Mouse (Mus musculus): ENCODE results near the gene Paqr6. TPM values are rescaled to one million over a fixed set of nuclear protein-coding genes. Genes with fewer than 3 reads are reported as not detected.

The Paqr6 gene
- 3.2 and 4.2 TPM in 2 replicates for polyA plus RNA-seq (2015; fragmentation: Nextera tagmentation; extraction: Ambion mirVana)

DNA sequence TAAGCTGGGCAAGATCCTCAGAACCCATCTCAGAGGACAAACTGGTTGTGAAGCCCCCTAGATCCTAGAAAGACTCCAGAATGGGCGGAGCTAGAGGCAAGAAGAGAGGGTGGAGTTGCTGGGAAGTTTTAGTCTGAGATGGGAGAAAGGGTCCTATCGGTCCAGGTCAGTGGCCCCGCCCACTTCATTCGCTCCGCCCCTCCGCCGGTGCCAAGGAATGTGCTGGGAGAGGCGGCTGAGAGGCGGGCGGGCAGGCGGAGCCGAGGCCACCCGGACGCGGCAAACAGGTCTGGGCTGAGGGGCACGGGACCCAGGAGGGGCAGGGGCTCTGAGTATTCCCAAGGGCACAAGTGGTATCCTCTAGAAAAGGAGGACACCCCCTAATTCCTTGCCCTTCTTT, at the start of gene Paqr6:
TSS of gene Paqr6 (plus strand) at position 248 of the 400 bp plus-strand sequence.
- peak within 1 kb of the TSS; percentile 58 for H3K4me2 ChIP-seq (ENCODE audit: low read depth, low read length)
- H3K9ac ChIP-seq (ENCODE audit: low read length), result peak within 1 kb of the TSS; percentile 55
- peaks cover 22% of the 10 kb centered on the region for H3K36me3 ChIP-seq (ENCODE audit: control insufficient read depth, insufficient read depth)
- no peaks in the 10 kb centered on the region for H3K9me3 ChIP-seq (replicated peaks; ENCODE audit: control insufficient read depth, low read length)
- peaks cover 13% of the 10 kb centered on the region for H3K27me3 ChIP-seq (ENCODE audit: control insufficient read depth, insufficient read depth, low read length)
- peak within 1 kb of the TSS; percentile 28 for H3K4me3 ChIP-seq (ENCODE audit: low read length)
- H3K4me1 ChIP-seq (ENCODE audit: control insufficient read depth, insufficient read depth, low read length), result peaks cover 19% of the 10 kb centered on the region
- H3K27ac ChIP-seq (ENCODE audit: low read length), result no peak within 1 kb of the TSS
- ATAC-seq (replicated peaks; ENCODE audit: extremely low read depth, insufficient read depth, low FRiP score), result peak; percentile 38; the same call in 1 of the 2 replicates
- WGBS, result 5% methylated on average over 16 of the region's 16 CpGs

DNA sequence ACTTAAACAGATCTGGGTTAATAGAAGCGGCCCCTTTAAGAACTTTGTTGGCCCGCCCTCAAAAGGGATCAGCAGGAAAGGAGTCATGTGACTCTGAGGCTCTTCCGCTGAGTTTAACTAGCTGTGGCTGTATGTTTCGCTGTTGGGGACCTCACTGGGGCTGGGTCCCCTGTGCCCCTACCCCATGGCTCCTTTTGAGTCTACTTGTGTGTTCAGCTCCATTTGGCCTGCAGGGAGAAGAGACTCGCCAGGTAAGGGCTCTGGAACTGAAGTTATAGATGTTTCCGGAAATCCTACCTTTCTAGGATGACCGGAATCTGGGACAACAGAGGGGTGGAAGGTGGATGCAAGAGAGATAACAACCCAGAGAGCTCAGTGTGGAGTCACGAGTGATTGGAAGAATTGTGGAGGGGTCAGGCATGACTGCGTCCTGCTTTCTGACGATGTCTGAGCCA, 39.4 kb upstream of the Paqr6 start, which contains the start of gene Glmp:
TSS of gene Glmp (plus strand) at position 73 of the 455 bp plus-strand sequence.
- H3K4me2 ChIP-seq (ENCODE audit: low read depth, low read length), result peak within 1 kb of the TSS; percentile 82
- peaks cover 9% of the 10 kb centered on the region for H3K4me1 ChIP-seq (ENCODE audit: control insufficient read depth, insufficient read depth, low read length)
- no peaks in the 10 kb centered on the region for H3K27me3 ChIP-seq (ENCODE audit: control insufficient read depth, insufficient read depth, low read length)
- peak within 1 kb of the TSS; percentile 83 for H3K9ac ChIP-seq (ENCODE audit: low read length)
- WGBS, result under 1% methylated on average over 10 of the region's 10 CpGs
- H3K9me3 ChIP-seq (replicated peaks; ENCODE audit: control insufficient read depth, low read length), result no peaks in the 10 kb centered on the region
- peak; percentile 75 for ATAC-seq (replicated peaks; ENCODE audit: extremely low read depth, insufficient read depth, low FRiP score)
- peak within 1 kb of the TSS; percentile 84 for H3K4me3 ChIP-seq (ENCODE audit: low read length)
- H3K27ac ChIP-seq (ENCODE audit: low read length), result peak within 1 kb of the TSS; percentile 34
- H3K36me3 ChIP-seq (ENCODE audit: control insufficient read depth, insufficient read depth), result peaks cover 39% of the 10 kb centered on the region

DNA sequence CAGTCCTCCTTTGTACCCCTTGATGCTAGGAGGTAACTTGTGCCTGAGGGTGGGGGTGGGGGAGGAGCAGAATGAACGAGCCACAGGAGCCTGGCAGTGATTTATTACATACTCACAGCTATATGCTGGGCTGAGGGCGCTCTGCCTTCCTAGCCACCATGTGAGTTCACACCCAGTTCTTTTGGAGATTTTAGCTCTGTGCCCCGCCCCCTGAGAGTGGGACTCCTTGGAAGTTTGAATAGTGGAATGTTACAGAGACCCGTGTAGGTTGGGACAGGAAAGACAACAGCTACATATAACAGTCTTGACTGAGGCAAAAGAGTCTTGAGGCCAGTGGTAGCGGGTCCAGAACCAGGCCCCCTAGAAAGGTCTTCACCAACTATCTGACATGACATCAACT, 35.4 kb upstream of the Paqr6 start:
- H3K36me3 ChIP-seq (ENCODE audit: control insufficient read depth, insufficient read depth), result peaks cover 10% of the 10 kb centered on the region; the same call in 1 of the 2 replicates
- no peak overlapping the region for H3K27ac ChIP-seq (ENCODE audit: low read length)
- no peaks in the 10 kb centered on the region for H3K9me3 ChIP-seq (replicated peaks; ENCODE audit: control insufficient read depth, low read length)
- no peak overlapping the region for H3K4me2 ChIP-seq (ENCODE audit: low read depth, low read length)
- H3K27me3 ChIP-seq (ENCODE audit: control insufficient read depth, insufficient read depth, low read length), result no peaks in the 10 kb centered on the region
- WGBS, result 82% methylated on average over 5 of the region's 5 CpGs
- H3K4me3 ChIP-seq (ENCODE audit: low read length), result no peak overlapping the region
- no peak overlapping the region for H3K9ac ChIP-seq (ENCODE audit: low read length)
- ATAC-seq (replicated peaks; ENCODE audit: extremely low read depth, insufficient read depth, low FRiP score), result no peak
- H3K4me1 ChIP-seq (ENCODE audit: control insufficient read depth, insufficient read depth, low read length), result peaks cover 9% of the 10 kb centered on the region

DNA sequence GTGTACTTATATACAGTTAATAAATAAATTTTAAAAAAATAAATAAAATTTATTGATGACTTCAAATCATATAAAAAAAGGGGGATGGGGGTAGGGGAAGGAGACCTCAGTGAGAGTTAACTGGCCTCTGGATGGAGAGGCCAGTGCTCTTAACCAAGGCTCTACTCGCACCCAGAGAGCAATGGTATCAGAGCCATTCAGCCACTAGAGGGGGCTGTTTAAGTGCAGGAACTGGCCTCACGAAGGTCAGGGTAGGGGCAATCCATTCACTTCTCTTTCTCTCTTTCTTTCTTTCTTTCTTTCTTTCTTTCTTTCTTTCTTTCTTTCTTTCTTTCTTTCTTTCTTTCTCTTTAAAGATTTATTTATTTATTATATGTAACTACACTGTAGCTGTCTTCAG, 33.1 kb upstream of the Paqr6 start:
- Histone ChIP-seq H3K4me2 (ENCODE audit: low read depth, low read length) (no peak overlapping the region), H3K27ac (ENCODE audit: low read length) (no peak overlapping the region), H3K9ac (ENCODE audit: low read length) (no peak overlapping the region), H3K27me3 (ENCODE audit: control insufficient read depth, insufficient read depth, low read length) (no peaks in the 10 kb centered on the region), H3K4me3 (ENCODE audit: low read length) (no peak overlapping the region), H3K9me3 (replicated peaks; ENCODE audit: control insufficient read depth, low read length) (no peaks in the 10 kb centered on the region), H3K36me3 (ENCODE audit: control insufficient read depth, insufficient read depth) (peaks cover 10% of the 10 kb centered on the region; the same call in 1 of the 2 replicates), H3K4me1 (ENCODE audit: control insufficient read depth, insufficient read depth, low read length) (peaks cover 5% of the 10 kb centered on the region)
- WGBS, result 29% methylated on average over 2 of the region's 2 CpGs
- ATAC-seq (replicated peaks; ENCODE audit: extremely low read depth, insufficient read depth, low FRiP score), result no peak

DNA sequence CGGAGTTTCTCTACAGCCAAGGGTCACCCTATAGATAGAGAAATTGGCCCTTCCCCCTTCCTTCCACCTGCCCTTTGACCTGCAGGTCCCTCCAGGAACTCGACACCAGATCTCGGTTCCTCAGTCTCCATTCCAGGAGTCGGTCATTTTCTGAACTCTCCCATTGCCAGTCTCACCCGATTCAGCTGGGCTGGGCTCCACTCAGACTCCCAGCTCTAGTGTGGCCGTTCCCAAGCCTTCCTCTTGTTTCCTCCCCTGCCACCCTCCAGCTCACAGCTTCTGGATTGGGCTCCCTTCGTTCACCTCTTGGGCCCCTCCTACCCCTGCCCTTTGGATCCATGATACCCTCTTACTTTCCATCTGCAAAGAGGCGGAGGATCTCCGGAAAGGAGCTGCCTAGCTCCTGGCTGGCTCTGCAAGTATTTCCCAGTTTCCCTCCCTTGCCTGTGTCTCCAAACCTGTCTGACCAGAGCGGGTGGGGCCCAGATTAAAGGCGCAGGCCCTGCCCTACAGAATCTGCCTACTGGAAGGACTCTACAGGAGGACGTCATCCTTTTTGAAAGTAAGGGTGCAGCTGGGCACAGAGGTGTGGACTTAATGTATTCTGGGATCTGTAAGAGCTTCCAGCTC, 30.2 kb upstream of the Paqr6 start:
- 54% methylated on average over 12 of the region's 12 CpGs for WGBS

GRCm38 (mm10) chr3:88334902-88335435, 29.4 kb upstream of the Paqr6 start:
- Histone ChIP-seq H3K36me3 (ENCODE audit: control insufficient read depth, insufficient read depth) (no peaks in the 10 kb centered on the region), H3K9me3 (replicated peaks; ENCODE audit: control insufficient read depth, low read length) (no peaks in the 10 kb centered on the region), H3K4me3 (ENCODE audit: low read length) (peak overlapping the region; percentile 87), H3K27me3 (ENCODE audit: control insufficient read depth, insufficient read depth, low read length) (no peaks in the 10 kb centered on the region), H3K9ac (ENCODE audit: low read length) (peak overlapping the region; percentile 84), H3K4me1 (ENCODE audit: control insufficient read depth, insufficient read depth, low read length) (peaks cover 23% of the 10 kb centered on the region), H3K27ac (ENCODE audit: low read length) (peak overlapping the region; percentile 96), H3K4me2 (ENCODE audit: low read depth, low read length) (peak overlapping the region; percentile 65)
- WGBS, result 39% methylated on average over 3 of the region's 3 CpGs
- ATAC-seq (replicated peaks; ENCODE audit: extremely low read depth, insufficient read depth, low FRiP score), result no peak

More for the DNA sequence above, 30.2 kb upstream of the Paqr6 start:
- H3K9me3 ChIP-seq (replicated peaks; ENCODE audit: control insufficient read depth, low read length), result no peaks in the 10 kb centered on the region
- H3K4me1 ChIP-seq (ENCODE audit: control insufficient read depth, insufficient read depth, low read length), result peaks cover 23% of the 10 kb centered on the region
- no peak for ATAC-seq (replicated peaks; ENCODE audit: extremely low read depth, insufficient read depth, low FRiP score)
- peak overlapping the region; percentile 65; the same call in 1 of the 2 replicates for H3K4me2 ChIP-seq (ENCODE audit: low read depth, low read length)
- H3K4me3 ChIP-seq (ENCODE audit: low read length), result no peak overlapping the region
- peaks cover 4% of the 10 kb centered on the region; the same call in 1 of the 2 replicates for H3K36me3 ChIP-seq (ENCODE audit: control insufficient read depth, insufficient read depth)
- no peak overlapping the region for H3K9ac ChIP-seq (ENCODE audit: low read length)
- no peaks in the 10 kb centered on the region for H3K27me3 ChIP-seq (ENCODE audit: control insufficient read depth, insufficient read depth, low read length)
- no peak overlapping the region for H3K27ac ChIP-seq (ENCODE audit: low read length)

DNA sequence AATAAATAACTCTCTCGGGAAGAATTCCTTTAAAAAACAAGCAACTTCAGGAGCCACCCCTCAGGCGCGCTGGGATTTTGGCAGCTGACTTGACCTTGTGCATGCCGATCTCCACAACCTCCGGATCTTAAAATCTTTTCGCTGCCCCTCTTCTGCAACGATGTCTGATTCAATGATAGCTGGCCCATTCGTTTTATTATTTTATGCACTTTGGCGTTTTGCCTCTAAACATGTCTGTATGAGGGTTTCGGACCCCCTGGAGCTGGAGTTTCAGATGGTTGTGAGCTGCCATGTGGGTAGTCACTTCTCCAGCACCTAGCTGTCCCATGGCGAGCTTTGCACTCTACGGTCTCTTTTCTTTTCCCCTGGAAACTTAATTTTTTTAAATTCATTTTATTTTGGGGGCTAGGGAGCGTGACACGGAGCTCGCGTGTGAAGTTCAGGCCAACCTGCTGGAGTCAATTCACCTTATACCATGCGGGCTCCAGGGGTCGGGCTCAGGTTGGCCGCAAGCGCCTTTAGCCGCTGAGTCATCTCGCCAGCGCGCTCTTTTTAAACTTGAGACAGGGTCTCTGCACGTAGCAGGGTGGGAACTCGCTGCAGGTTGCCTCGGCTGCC, 28.8 kb upstream of the Paqr6 start:
- peak overlapping the region; percentile 84 for H3K9ac ChIP-seq (ENCODE audit: low read length)
- peak overlapping the region; percentile 87 for H3K4me3 ChIP-seq (ENCODE audit: low read length)
- ATAC-seq (replicated peaks; ENCODE audit: extremely low read depth, insufficient read depth, low FRiP score), result peak; percentile 47
- H3K36me3 ChIP-seq (ENCODE audit: control insufficient read depth, insufficient read depth), result no peaks in the 10 kb centered on the region
- peak overlapping the region; percentile 96 for H3K27ac ChIP-seq (ENCODE audit: low read length)
- peak overlapping the region; percentile 65 for H3K4me2 ChIP-seq (ENCODE audit: low read depth, low read length)
- H3K27me3 ChIP-seq (ENCODE audit: control insufficient read depth, insufficient read depth, low read length), result no peaks in the 10 kb centered on the region
- H3K9me3 ChIP-seq (replicated peaks; ENCODE audit: control insufficient read depth, low read length), result no peaks in the 10 kb centered on the region
- peaks cover 23% of the 10 kb centered on the region for H3K4me1 ChIP-seq (ENCODE audit: control insufficient read depth, insufficient read depth, low read length)
- under 1% methylated on average over 27 of the region's 27 CpGs for whole genome bisulfite sequencing

GRCm38 (mm10) chr3:88336058-88337013, 28.0 kb upstream of the Paqr6 start, which contains the start of the genes Tmem79 and Smg5:
TSS of gene Tmem79 (minus strand) at chr3:88336148.
TSS of gene Smg5 (plus strand) at chr3:88336260.
- Histone ChIP-seq H3K27me3 (ENCODE audit: control insufficient read depth, insufficient read depth, low read length) (no peaks in the 10 kb centered on the region), H3K9me3 (replicated peaks; ENCODE audit: control insufficient read depth, low read length) (no peaks in the 10 kb centered on the region), H3K4me1 (ENCODE audit: control insufficient read depth, insufficient read depth, low read length) (peaks cover 23% of the 10 kb centered on the region), H3K4me2 (ENCODE audit: low read depth, low read length) (peak within 1 kb of the TSS; percentile 65), H3K36me3 (ENCODE audit: control insufficient read depth, insufficient read depth) (no peaks in the 10 kb centered on the region; the same call in 1 of the 2 replicates), H3K9ac (ENCODE audit: low read length) (peak within 1 kb of the TSS; percentile 98), H3K27ac (ENCODE audit: low read length) (peak within 1 kb of the TSS; percentile 96), H3K4me3 (ENCODE audit: low read length) (peak within 1 kb of the TSS; percentile 87)
- peak; percentile 91 for ATAC-seq (replicated peaks; ENCODE audit: extremely low read depth, insufficient read depth, low FRiP score)
- WGBS, result under 1% methylated on average over 52 of the region's 66 CpGs

All from heart, embryonic 16.5 days (tissue).